8 mouse cellular contexts compared by ENCODE assay signal in genomic region chr10:77984660-77985059, GRCm38 (mm10). TPM values are rescaled to one million over a fixed set of nuclear protein-coding genes. Genes with fewer than 3 reads are reported as not detected.
A peak's percentile ranks its signal among the peaks of the same experiment; 100 is the strongest.
DNase-seq lines count a peak whose midpoint lies in the region; ATAC-seq lines count a peak whose summit lies in the region.

No protein-coding gene starts in this region.

- peak; percentile 63 for ATAC-seq in intestine, embryonic 14.5 days (replicated peaks; ENCODE audit: low FRiP score, low TSS enrichment, low read depth)
- ATAC-seq in limb, embryonic 12.5 days (ENCODE audit: insufficient number of reproducible peaks, insufficient read depth, low FRiP score, low TSS enrichment, low read depth) = peak; percentile 56; the same call in 1 of the 2 replicates
- ATAC-seq in midbrain, embryonic 14.5 days (ENCODE audit: low FRiP score, low TSS enrichment) = peak; percentile 56; the same call in 1 of the 2 replicates

- no peaks in the 10 kb centered on the region for H3K9me3 ChIP-seq in intestine, embryonic 14.5 days (ENCODE audit: control insufficient read depth, low read length)
- H3K9me3 ChIP-seq in limb, embryonic 12.5 days = no peaks in the 10 kb centered on the region
- no peaks in the 10 kb centered on the region for H3K9me3 ChIP-seq in midbrain, embryonic 14.5 days (ENCODE audit: control insufficient read depth, low read length)

- no peaks in the 10 kb centered on the region for H3K4me1 ChIP-seq in intestine, embryonic 14.5 days (replicated peaks; ENCODE audit: control insufficient read depth, insufficient read depth, low read length)
- H3K4me1 ChIP-seq in limb, embryonic 12.5 days (replicated peaks) = no peaks in the 10 kb centered on the region
- H3K4me1 ChIP-seq in midbrain, embryonic 14.5 days (ENCODE audit: control insufficient read depth, insufficient read depth, low read length) = no peaks in the 10 kb centered on the region

- DNase-seq in urinary bladder, postnatal 14 days (ENCODE audit: low spot score) = peak; percentile 73
- DNase-seq in urinary bladder, adult 2 months (ENCODE audit: low spot score) = no peak
- peak; percentile 69 to 83 for DNase-seq in cerebellum, postnatal 25 days
- DNase-seq in gastrocnemius, postnatal 10 days = peak; percentile 74
- peak; percentile 87 for DNase-seq in intestine, embryonic 14.5 days (ENCODE audit: low spot score)
- DNase-seq in midbrain, embryonic 14.5 days = peak; percentile 92
- peak; percentile 67 to 83 for DNase-seq in spleen, postnatal 10 days (ENCODE audit: low spot score in 2 of 2)

- no peak overlapping the region for H3K4me2 ChIP-seq in intestine, embryonic 14.5 days (ENCODE audit: low read length)
- H3K4me2 ChIP-seq in limb, embryonic 12.5 days = no peak overlapping the region
- H3K4me2 ChIP-seq in midbrain, embryonic 14.5 days (ENCODE audit: low read length) = no peak overlapping the region

- no peak overlapping the region for H3K9ac ChIP-seq in intestine, embryonic 14.5 days (ENCODE audit: low read length)
- no peak overlapping the region for H3K9ac ChIP-seq in limb, embryonic 12.5 days (replicated peaks)
- no peak overlapping the region for H3K9ac ChIP-seq in midbrain, embryonic 14.5 days (replicated peaks; ENCODE audit: low read length)

- no peak overlapping the region for H3K4me3 ChIP-seq in intestine, embryonic 14.5 days (ENCODE audit: low read depth, low read length)
- no peak overlapping the region for H3K4me3 ChIP-seq in limb, embryonic 12.5 days (replicated peaks)
- H3K4me3 ChIP-seq in midbrain, embryonic 14.5 days (replicated peaks; ENCODE audit: low read depth, low read length) = no peak overlapping the region

- 0% methylated on average over 4 of the region's 4 CpGs for WGBS in intestine, embryonic 14.5 days
- WGBS in limb, embryonic 12.5 days = 2% methylated on average over 4 of the region's 4 CpGs
- WGBS in midbrain, embryonic 14.5 days = under 1% methylated on average over 4 of the region's 4 CpGs

- H3K27ac ChIP-seq in intestine, embryonic 14.5 days (ENCODE audit: low read depth) = no peak overlapping the region
- no peak overlapping the region for H3K27ac ChIP-seq in limb, embryonic 12.5 days
- no peak overlapping the region for H3K27ac ChIP-seq in midbrain, embryonic 14.5 days (replicated peaks; ENCODE audit: low read depth, low read length)

- H3K27me3 ChIP-seq in intestine, embryonic 14.5 days (replicated peaks; ENCODE audit: control insufficient read depth, insufficient read depth, low read length) = no peaks in the 10 kb centered on the region
- no peaks in the 10 kb centered on the region for H3K27me3 ChIP-seq in limb, embryonic 12.5 days
- H3K27me3 ChIP-seq in midbrain, embryonic 14.5 days (ENCODE audit: control insufficient read depth, insufficient read depth, low read length) = no peaks in the 10 kb centered on the region

- peaks cover 38% of the 10 kb centered on the region for H3K36me3 ChIP-seq in intestine, embryonic 14.5 days (ENCODE audit: control insufficient read depth, insufficient read depth, low read length)
- H3K36me3 ChIP-seq in limb, embryonic 12.5 days = peaks cover 70% of the 10 kb centered on the region
- peaks cover 56% of the 10 kb centered on the region for H3K36me3 ChIP-seq in midbrain, embryonic 14.5 days (ENCODE audit: control insufficient read depth, insufficient read depth, low read length)

RNA-seq across cellular contexts. Expression of gene 1810043G02Rik, which starts 6.3 kb away (rescaled TPM):
- polyA plus RNA-seq in urinary bladder, adult 2 months (2012; rRNA removed) = 26.9 and 27.3 TPM in 2 replicates
- 1 to 10 TPM; 5.1 to 6.3 TPM for total RNA-seq in gastrocnemius, postnatal 10 days (2021)
- 23.5 and 24.7 TPM in 2 replicates for polyA plus RNA-seq in intestine, embryonic 14.5 days (2014; fragmentation: Nextera tagmentation; extraction: Ambion mirVana)
- 28.2 and 29.2 TPM in 2 replicates for polyA plus RNA-seq in limb, embryonic 12.5 days (2016; fragmentation: Nextera tagmentation; extraction: Ambion mirVana)
- 41.0 and 45.3 TPM in 2 replicates for polyA plus RNA-seq in midbrain, embryonic 14.5 days (2014; fragmentation: Nextera tagmentation; extraction: Ambion mirVana)

RNA-seq across cellular contexts. Expression of gene Trpm2, which starts 14.3 kb away (rescaled TPM):
- 0.90 and 1.5 TPM in 2 replicates for polyA plus RNA-seq in urinary bladder, adult 2 months (2012; rRNA removed)
- under 1 TPM; 0.26 to 0.75 TPM for total RNA-seq in gastrocnemius, postnatal 10 days (2021)
- polyA plus RNA-seq in intestine, embryonic 14.5 days (2014; fragmentation: Nextera tagmentation; extraction: Ambion mirVana) = 0.42 and 1.2 TPM in 2 replicates
- 0.29 and 0.53 TPM in 2 replicates for polyA plus RNA-seq in limb, embryonic 12.5 days (2016; fragmentation: Nextera tagmentation; extraction: Ambion mirVana)
- 3.6 TPM in 2 replicates for polyA plus RNA-seq in midbrain, embryonic 14.5 days (2014; fragmentation: Nextera tagmentation; extraction: Ambion mirVana)

RNA-seq across cellular contexts. Expression of gene Pfkl, which starts 25.2 kb away (rescaled TPM):
- polyA plus RNA-seq in urinary bladder, adult 2 months (2012; rRNA removed) = 53.7 and 55.3 TPM in 2 replicates
- total RNA-seq in gastrocnemius, postnatal 10 days (2021) = 10 to 100 TPM in 1 of 2 experiments, 1 to 10 TPM in 1; 9.7 to 12.2 TPM
- 244 and 252 TPM in 2 replicates for polyA plus RNA-seq in intestine, embryonic 14.5 days (2014; fragmentation: Nextera tagmentation; extraction: Ambion mirVana)
- polyA plus RNA-seq in limb, embryonic 12.5 days (2016; fragmentation: Nextera tagmentation; extraction: Ambion mirVana) = 172 and 174 TPM in 2 replicates
- polyA plus RNA-seq in midbrain, embryonic 14.5 days (2014; fragmentation: Nextera tagmentation; extraction: Ambion mirVana) = 88.0 and 97.8 TPM in 2 replicates

RNA-seq across cellular contexts. Expression of gene Dnmt3l, which starts 57.1 kb away (rescaled TPM):
- polyA plus RNA-seq in urinary bladder, adult 2 months (2012; rRNA removed) = 43.8 and 60.7 TPM in 2 replicates
- not detected for total RNA-seq in gastrocnemius, postnatal 10 days (2021)
- 0.34 TPM in 1 of 2 replicates, not detected in the other for polyA plus RNA-seq in intestine, embryonic 14.5 days (2014; fragmentation: Nextera tagmentation; extraction: Ambion mirVana)
- not detected in 2 replicates for polyA plus RNA-seq in limb, embryonic 12.5 days (2016; fragmentation: Nextera tagmentation; extraction: Ambion mirVana)
- polyA plus RNA-seq in midbrain, embryonic 14.5 days (2014; fragmentation: Nextera tagmentation; extraction: Ambion mirVana) = not detected in 2 replicates

RNA-seq across cellular contexts. Expression of gene Aire, which starts 58.8 kb away (rescaled TPM):
- polyA plus RNA-seq in urinary bladder, adult 2 months (2012; rRNA removed) = 1.0 and 1.7 TPM in 2 replicates
- total RNA-seq in gastrocnemius, postnatal 10 days (2021) = not detected
- 0.15 and 0.31 TPM in 2 replicates for polyA plus RNA-seq in intestine, embryonic 14.5 days (2014; fragmentation: Nextera tagmentation; extraction: Ambion mirVana)
- polyA plus RNA-seq in limb, embryonic 12.5 days (2016; fragmentation: Nextera tagmentation; extraction: Ambion mirVana) = 0.53 and 0.90 TPM in 2 replicates
- polyA plus RNA-seq in midbrain, embryonic 14.5 days (2014; fragmentation: Nextera tagmentation; extraction: Ambion mirVana) = 0.09 TPM in 1 of 2 replicates, not detected in the other
